Mouse (Mus musculus): ENCODE measurements around the gene Setd4. TPM values are rescaled to one million over a fixed set of nuclear protein-coding genes. Genes with fewer than 3 reads are reported as not detected.
A peak's percentile ranks its signal among the peaks of the same experiment; 100 is the strongest.

Setd4 gene
- polyA plus RNA-seq, 1 experiment from 2014 or later, result 18.6 TPM

DNA sequence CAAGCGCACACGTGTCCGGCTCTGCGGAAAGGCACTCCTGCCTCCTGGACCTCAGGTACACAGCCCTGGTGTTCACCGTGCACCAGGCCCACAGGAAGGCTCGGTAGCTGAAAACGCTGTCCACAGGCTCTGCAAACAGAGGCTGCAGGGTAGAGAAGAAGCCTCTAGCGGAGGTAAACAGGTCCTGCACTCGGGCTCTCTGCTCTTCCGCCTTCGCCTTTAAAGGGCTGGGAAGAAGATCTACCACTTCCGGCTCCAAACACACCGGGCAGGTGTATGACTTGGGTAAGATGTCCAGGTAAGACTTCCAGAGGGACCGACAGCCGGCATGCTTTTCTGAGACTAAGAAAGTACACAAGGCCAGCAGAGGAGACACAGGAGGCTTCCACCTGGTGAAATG lies 12.9 kb downstream of the Setd4 start:
- H3K27ac ChIP-seq, result no peak overlapping the region
- H3K4me3 ChIP-seq, result no peak overlapping the region
- H3K4me2 ChIP-seq (replicated peaks), result no peak overlapping the region
- H3K27me3 ChIP-seq, result no peaks in the 10 kb centered on the region
- H3K9me3 ChIP-seq, result no peaks in the 10 kb centered on the region
- H3K36me3 ChIP-seq, result peaks cover 67% of the 10 kb centered on the region
- no peak overlapping the region for H3K9ac ChIP-seq
- WGBS, result 94% methylated on average over 15 of the region's 15 CpGs
- ATAC-seq (ENCODE audit: low FRiP score, low read depth), result no peak
- no peaks in the 10 kb centered on the region for H3K4me1 ChIP-seq

DNA sequence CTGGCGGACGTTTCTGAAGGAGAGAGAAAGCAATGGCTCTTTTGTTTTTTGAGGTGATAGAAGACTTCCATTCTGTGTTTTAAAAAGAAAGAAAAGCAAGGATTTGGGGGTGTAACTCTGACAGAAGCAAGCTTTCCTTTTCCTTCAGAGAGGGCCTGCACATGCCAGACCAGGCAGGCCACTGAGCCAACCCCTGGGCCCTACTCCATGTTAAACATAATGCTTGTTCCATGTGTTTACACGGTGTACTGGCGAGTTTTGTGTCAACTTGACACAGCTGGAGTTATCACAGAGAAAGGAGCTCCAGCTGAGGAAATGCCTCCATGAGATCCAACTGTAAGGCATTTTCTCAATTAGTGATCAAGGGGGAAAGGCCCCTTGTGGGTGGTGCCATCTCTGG lies 15.6 kb downstream of the Setd4 start:
- H3K4me1 ChIP-seq, result no peaks in the 10 kb centered on the region
- peaks cover 70% of the 10 kb centered on the region for H3K36me3 ChIP-seq
- H3K27me3 ChIP-seq, result no peaks in the 10 kb centered on the region
- no peak overlapping the region for H3K4me2 ChIP-seq (replicated peaks)
- H3K27ac ChIP-seq, result no peak overlapping the region
- ATAC-seq (ENCODE audit: low FRiP score, low read depth), result no peak
- H3K9me3 ChIP-seq, result no peaks in the 10 kb centered on the region
- H3K9ac ChIP-seq, result no peak overlapping the region
- H3K4me3 ChIP-seq, result no peak overlapping the region
- 67% methylated on average over 4 of the region's 4 CpGs for WGBS

DNA sequence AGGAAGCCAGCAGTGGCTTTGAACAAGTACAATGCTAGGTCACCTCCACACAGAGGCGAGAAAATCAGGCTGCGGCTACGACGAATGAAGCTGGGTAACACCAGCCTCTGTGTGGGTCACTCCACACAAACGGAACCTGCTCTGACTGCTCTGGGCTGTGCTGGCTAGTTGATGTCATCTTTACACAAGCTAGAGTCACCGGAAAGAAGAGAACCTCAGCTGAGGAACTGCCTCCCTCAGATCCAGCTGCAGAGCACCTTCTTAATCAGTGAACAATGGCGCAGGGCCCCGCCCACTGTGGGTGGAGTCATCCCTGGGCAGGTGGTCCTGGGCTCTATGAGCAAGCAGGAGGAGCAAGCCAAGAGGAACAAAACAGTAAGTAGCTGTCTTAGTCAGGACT lies 17.5 kb downstream of the Setd4 start:
- Histone ChIP-seq H3K9ac (no peak overlapping the region), H3K36me3 (peaks cover 63% of the 10 kb centered on the region), H3K4me3 (no peak overlapping the region)

DNA sequence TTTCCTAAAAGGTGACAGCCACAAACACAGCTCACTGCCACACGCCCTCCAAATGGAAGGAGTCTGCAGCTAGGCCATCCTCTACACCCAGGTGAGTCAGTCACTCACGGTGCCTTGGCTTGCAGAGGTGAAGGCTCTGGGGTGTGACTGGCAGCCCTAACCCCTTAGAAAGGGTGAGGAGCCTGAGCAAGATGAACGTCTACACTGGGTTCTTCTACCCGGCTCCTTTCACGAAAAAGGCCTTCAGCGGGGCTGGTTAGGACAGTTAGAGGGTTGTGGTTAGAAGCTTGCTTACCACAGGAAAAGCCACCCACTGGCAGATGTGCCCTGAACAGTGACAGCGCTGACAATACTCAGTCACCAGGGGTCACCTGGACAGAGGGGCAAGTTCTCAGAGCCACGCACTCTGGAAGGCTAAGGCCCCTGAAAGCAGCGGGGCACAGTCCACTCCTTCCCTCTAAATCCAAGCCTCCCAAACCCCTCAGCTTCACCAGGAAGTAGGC lies 18.1 kb downstream of the Setd4 start:
- H3K27ac ChIP-seq, result no peak overlapping the region
- no peaks in the 10 kb centered on the region for H3K9me3 ChIP-seq
- ATAC-seq (ENCODE audit: low FRiP score, low read depth), result no peak
- no peaks in the 10 kb centered on the region for H3K27me3 ChIP-seq
- H3K4me1 ChIP-seq, result peaks cover 4% of the 10 kb centered on the region; the same call in 1 of the 2 replicates
- no peak overlapping the region for H3K4me3 ChIP-seq
- 88% methylated on average over 9 of the region's 9 CpGs for WGBS
- H3K4me2 ChIP-seq (replicated peaks), result no peak overlapping the region
- H3K9ac ChIP-seq, result no peak overlapping the region
- H3K36me3 ChIP-seq, result peaks cover 58% of the 10 kb centered on the region

More for the DNA sequence above, 17.5 kb downstream of the Setd4 start:
- H3K4me1 ChIP-seq, result no peaks in the 10 kb centered on the region
- no peaks in the 10 kb centered on the region for H3K9me3 ChIP-seq
- peak; percentile 40; the same call in 1 of the 2 replicates for ATAC-seq (ENCODE audit: low FRiP score, low read depth)
- no peak overlapping the region for H3K27ac ChIP-seq
- no peak overlapping the region for H3K4me2 ChIP-seq (replicated peaks)
- 71% methylated on average over 8 of the region's 8 CpGs for WGBS
- H3K27me3 ChIP-seq, result no peaks in the 10 kb centered on the region

DNA sequence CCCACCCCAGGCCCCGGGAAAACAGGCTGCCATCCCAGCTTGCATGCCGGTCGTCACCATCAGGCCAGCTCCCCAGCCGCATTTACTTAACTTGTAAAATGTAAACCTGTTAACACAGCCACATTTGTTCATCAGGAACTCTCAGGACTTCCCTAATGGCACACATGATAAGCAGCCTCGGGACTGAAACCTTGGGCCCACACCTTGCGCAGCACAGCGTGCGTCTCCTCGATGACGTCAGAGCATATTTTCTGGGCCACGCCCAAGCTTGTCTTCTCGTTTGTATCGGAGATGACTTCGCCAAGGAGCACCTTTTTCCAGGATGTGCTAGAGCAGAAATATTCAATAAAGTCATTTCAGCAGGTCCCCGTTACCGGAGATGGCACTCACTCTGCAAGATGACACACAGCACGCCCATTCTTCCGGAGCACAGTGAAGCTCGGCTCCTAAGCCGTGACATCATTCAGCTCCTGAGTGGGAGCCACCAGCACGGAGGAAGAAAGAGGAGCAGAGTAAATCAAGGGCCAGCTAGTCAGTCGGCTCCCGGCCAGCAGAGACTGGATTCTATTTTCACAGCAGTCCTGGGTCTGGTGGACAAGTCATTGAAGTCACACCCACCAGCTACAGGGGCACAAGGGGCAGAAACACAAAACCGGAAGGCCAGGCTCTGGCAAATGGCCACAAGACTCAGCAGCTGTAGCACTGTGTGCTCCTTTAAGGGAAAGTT lies 18.7 kb downstream of the Setd4 start:
- H3K27ac ChIP-seq, result no peak overlapping the region
- WGBS, result 86% methylated on average over 24 of the region's 24 CpGs
- no peaks in the 10 kb centered on the region for H3K9me3 ChIP-seq
- H3K27me3 ChIP-seq, result no peaks in the 10 kb centered on the region
- no peak overlapping the region for H3K4me3 ChIP-seq
- H3K9ac ChIP-seq, result no peak overlapping the region
- H3K4me2 ChIP-seq (replicated peaks), result no peak overlapping the region
- H3K4me1 ChIP-seq, result peaks cover 7% of the 10 kb centered on the region; the same call in 1 of the 2 replicates
- H3K36me3 ChIP-seq, result peaks cover 51% of the 10 kb centered on the region
- ATAC-seq (ENCODE audit: low FRiP score, low read depth), result no peak

DNA sequence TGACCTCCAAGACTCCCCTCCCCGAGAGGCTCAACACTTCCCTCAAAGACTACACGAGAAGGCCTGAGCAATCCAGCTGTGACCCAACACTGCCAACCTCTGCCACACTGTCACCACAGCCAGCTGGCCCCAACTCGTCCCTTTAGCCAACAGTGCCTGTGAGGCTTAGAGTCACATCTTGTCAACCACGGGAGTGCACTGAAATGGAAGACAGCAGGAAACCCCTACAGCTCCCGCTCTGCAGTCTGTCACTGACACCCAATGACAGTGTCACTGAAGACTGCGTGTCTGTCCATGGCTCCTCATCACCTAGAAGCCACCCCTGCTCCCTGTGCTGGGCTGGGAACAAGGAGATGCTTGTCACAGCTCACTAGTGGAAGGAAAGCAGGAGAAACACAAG lies 22.7 kb downstream of the Setd4 start:
- Histone ChIP-seq H3K4me2 (replicated peaks) (no peak overlapping the region), H3K9ac (no peak overlapping the region), H3K4me1 (peaks cover 7% of the 10 kb centered on the region; the same call in 1 of the 2 replicates), H3K27ac (no peak overlapping the region), H3K27me3 (no peaks in the 10 kb centered on the region), H3K4me3 (no peak overlapping the region), H3K9me3 (no peaks in the 10 kb centered on the region), H3K36me3 (peaks cover 19% of the 10 kb centered on the region)
- WGBS, result 50% methylated on average over 6 of the region's 6 CpGs
- ATAC-seq (ENCODE audit: low FRiP score, low read depth), result no peak

DNA sequence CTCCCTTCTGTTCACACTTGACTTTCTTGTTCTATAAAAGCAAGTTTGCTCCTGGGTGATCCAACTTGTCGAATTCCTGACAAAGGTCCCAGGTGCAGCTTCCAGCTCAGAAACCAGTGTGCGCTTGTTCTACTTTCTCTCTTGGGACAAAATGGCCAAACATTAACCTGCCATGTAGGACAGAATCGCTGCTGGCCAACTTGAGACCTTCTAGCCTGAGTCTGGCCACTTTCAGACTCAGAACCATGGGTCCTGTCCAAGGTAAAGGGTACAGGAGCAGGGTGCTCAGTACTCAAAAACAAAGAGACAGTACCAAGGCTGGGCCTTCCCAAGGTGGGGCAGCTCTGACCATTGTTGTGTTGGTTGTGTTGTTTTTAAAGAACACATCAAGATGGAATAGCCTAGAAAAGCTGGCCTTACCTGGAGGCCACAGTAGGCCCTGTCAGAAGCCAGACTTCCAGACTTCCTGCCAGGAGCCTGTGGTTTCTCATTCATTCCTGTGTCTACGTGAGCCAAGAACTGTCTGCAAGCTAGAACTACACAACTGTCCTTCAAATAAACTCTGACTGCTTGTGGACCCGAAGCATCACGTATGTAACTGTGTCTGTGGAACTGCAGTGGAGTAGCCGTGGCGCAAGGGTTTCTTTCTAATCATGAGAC lies 25.4 kb downstream of the Setd4 start:
- Histone ChIP-seq H3K9me3 (no peaks in the 10 kb centered on the region), H3K4me1 (peaks cover 20% of the 10 kb centered on the region)

DNA sequence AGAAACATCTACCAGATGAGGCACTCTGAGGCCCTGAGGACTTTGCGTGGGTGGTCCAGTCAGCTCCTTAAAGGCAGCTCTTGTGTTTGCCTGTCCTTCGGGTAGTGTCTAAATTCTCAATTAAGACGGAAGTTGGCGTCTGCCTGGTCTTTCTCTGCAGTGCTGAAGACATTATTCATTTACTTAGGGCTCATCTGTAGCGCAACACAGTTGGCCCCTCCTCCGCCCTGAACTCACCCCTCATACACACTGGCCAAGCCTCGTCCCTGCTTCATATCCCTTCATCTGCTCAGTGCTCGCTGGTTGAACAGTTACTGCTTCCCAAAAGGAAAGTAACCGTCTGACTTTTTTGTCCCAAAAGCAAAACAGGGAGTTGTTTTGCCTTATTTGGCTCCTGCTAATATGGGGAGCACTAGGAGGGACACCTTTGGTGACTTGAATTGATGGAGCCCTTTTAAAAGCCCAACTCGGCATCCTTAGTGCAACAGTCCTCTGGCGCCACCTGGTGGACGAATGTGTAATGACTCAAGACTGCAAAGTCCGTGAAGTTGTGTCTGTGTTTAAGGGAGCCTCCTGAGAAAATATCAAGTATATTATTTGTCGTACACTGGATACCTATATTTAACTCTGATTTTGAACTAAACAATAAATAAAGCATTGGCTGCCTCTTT lies 27.3 kb downstream of the Setd4 start:
- no peak overlapping the region for H3K4me2 ChIP-seq (replicated peaks)
- 32% methylated on average over 14 of the region's 14 CpGs for WGBS
- H3K36me3 ChIP-seq, result no peaks in the 10 kb centered on the region

More for the DNA sequence above, 25.4 kb downstream of the Setd4 start:
- Histone ChIP-seq H3K4me3 (no peak overlapping the region), H3K4me2 (replicated peaks) (no peak overlapping the region), H3K27ac (no peak overlapping the region), H3K27me3 (no peaks in the 10 kb centered on the region), H3K9ac (no peak overlapping the region), H3K36me3 (no peaks in the 10 kb centered on the region; the same call in 1 of the 2 replicates)
- WGBS, result 83% methylated on average over 8 of the region's 8 CpGs
- ATAC-seq (ENCODE audit: low FRiP score, low read depth), result no peak

DNA sequence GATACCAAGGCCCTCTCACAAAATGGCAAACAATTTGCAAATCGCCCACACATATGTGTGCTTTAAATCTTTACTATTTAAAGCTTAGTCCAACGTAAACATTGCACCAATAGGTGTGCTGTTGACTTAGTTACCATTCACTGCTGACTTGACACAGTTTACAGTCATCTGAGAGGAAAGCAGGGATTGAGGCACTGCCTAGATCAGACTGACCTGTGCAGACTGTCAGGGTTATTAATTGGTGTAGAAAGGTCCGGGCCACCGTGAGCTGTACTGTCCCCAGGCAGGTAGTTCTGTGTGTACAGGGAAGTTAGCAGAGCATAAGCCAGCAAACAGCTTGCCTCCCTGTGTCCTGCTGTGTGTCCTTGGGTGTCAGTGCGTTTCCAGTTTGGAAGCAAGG lies 28.3 kb downstream of the Setd4 start:
- no peak overlapping the region for H3K4me3 ChIP-seq
- peaks cover 14% of the 10 kb centered on the region for H3K4me1 ChIP-seq
- ATAC-seq (ENCODE audit: low FRiP score, low read depth), result no peak
- no peaks in the 10 kb centered on the region for H3K36me3 ChIP-seq
- no peaks in the 10 kb centered on the region for H3K9me3 ChIP-seq
- no peak overlapping the region for H3K9ac ChIP-seq
- H3K27ac ChIP-seq, result no peak overlapping the region
- no peak overlapping the region for H3K4me2 ChIP-seq (replicated peaks)
- 69% methylated on average over 5 of the region's 5 CpGs for WGBS
- H3K27me3 ChIP-seq, result no peaks in the 10 kb centered on the region

More for the DNA sequence above, 27.3 kb downstream of the Setd4 start:
- H3K27ac ChIP-seq, result no peak overlapping the region
- peaks cover 20% of the 10 kb centered on the region for H3K4me1 ChIP-seq
- ATAC-seq (ENCODE audit: low FRiP score, low read depth), result no peak
- no peaks in the 10 kb centered on the region for H3K27me3 ChIP-seq
- H3K9me3 ChIP-seq, result no peaks in the 10 kb centered on the region
- no peak overlapping the region for H3K4me3 ChIP-seq
- H3K9ac ChIP-seq, result no peak overlapping the region

DNA sequence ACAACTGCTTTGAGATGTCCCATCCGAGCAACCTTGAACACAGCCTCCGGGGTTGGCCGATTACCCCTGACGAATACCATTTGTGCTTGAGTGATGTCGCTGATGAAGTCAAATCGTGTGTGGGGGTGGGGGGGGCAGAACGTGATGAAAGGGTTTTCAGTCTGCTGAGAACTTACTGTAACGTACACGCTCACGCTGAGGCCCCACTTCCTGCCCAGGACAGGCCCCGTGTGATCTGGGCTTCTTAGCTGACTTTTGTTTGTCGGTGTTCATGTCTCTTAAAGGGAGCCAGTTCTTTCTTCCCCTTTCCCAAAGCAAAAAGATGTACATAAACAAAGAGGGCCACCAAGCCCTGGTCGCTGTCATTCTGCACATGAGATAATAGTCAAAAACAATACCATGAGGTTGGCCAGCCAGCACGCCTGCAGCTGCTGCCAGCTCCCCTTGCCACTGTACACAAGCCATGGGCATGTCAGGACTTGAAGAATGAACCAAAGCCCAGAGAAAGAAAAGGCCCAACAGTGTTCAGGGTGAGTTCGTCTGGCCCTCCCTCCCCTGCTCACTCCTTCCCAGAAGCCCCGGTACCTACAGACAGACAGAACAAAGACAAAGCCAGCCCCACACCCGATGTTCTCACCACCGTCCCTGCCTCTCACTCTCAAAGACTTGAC lies 29.2 kb downstream of the Setd4 start:
- Histone ChIP-seq H3K27me3 (no peaks in the 10 kb centered on the region), H3K4me2 (replicated peaks) (no peak overlapping the region; the same call in 1 of the 2 replicates), H3K9ac (peak overlapping the region; percentile 9; the same call in 1 of the 2 replicates), H3K4me1 (peaks cover 13% of the 10 kb centered on the region), H3K27ac (no peak overlapping the region), H3K9me3 (no peaks in the 10 kb centered on the region), H3K36me3 (no peaks in the 10 kb centered on the region), H3K4me3 (no peak overlapping the region)
- no peak for ATAC-seq (ENCODE audit: low FRiP score, low read depth)
- WGBS, result 51% methylated on average over 18 of the region's 18 CpGs

DNA sequence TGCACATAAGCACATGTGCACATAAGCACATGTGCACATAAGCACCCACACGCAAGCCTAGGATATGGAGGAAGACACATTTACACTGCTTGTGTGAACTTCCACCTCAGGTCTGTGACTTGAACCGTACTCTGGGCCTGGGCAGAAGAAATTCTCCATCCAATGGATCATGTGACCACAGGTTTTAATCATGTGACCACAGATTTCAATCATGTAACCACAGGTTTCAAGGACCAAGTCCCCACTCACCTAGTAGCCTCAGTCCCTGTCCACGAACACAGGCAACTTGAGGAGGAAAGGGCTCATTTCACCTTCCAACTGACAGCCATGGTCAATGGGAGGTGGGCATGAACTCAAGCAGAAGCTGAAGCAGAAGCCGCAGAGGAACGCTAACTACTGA lies 30.4 kb downstream of the Setd4 start:
- H3K27me3 ChIP-seq, result no peaks in the 10 kb centered on the region
- no peaks in the 10 kb centered on the region for H3K9me3 ChIP-seq
- no peak overlapping the region for H3K27ac ChIP-seq
- no peak overlapping the region for H3K9ac ChIP-seq
- no peak for ATAC-seq (ENCODE audit: low FRiP score, low read depth)
- H3K36me3 ChIP-seq, result no peaks in the 10 kb centered on the region
- peaks cover 13% of the 10 kb centered on the region for H3K4me1 ChIP-seq
- no peak overlapping the region for H3K4me3 ChIP-seq
- WGBS, result 95% methylated on average over 5 of the region's 5 CpGs
- no peak overlapping the region for H3K4me2 ChIP-seq (replicated peaks)

DNA sequence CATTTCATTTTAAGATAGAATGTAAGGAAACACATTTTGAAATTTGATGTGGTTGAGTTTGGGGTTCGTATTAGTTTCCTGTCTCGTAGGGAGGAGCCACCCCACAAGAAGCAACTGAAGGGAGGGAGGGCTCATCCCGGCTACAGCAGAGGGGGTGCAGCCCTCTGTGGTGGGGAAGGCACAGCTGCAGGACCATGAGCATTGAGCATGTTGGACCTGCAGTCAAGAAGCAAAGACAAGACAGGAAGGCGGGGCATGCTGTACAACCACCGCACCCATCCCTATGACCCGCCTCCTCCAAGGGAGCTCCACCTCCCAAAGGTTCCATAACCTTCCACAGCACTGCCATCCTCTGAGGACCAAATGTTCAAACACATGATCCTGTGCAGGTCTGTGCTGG lies 31.5 kb downstream of the Setd4 start:
- Histone ChIP-seq H3K4me1 (peaks cover 13% of the 10 kb centered on the region), H3K27me3 (no peaks in the 10 kb centered on the region), H3K36me3 (no peaks in the 10 kb centered on the region), H3K9ac (no peak overlapping the region), H3K4me2 (replicated peaks) (no peak overlapping the region), H3K9me3 (no peaks in the 10 kb centered on the region), H3K27ac (no peak overlapping the region), H3K4me3 (no peak overlapping the region)
- 92% methylated on average over 6 of the region's 6 CpGs for WGBS
- no peak for ATAC-seq (ENCODE audit: low FRiP score, low read depth)

Measured in limb, embryonic 13.5 days (tissue).